Mouse (Mus musculus) midbrain, postnatal 0 days (tissue): ENCODE data around the gene Lbx1. TPM values are rescaled to one million over a fixed set of nuclear protein-coding genes. Genes with fewer than 3 reads are reported as not detected.
A peak's percentile ranks its signal among the peaks of the same experiment; 100 is the strongest.

ENCODE experiments used
- ATAC-seq: fragments of 200-750 bp; cut with Nextera tagmentation; 2 replicates; pipeline ENCODE4 v1.8.0; 2017; ENCODE audit warnings: moderate number of reproducible peaks, mild to moderate bottlenecking, moderate TSS enrichment, moderate library complexity; ENCODE audit not compliant: low FRiP score
- DNase-seq: peaks from one replicate; pipeline ENCODE4 v3.0.0-alpha.2; 2015; ENCODE audit warnings: low spot score
- H3K27ac ChIP-seq: fragments of 300-500 bp; sonication (generic); 2 replicates; pipeline ENCODE4 v1.5.1; 2014; ENCODE audit warnings: low read depth, mild to moderate bottlenecking, low read length, mixed read lengths
- H3K27me3 ChIP-seq: fragments of 300-500 bp; sonication (generic); 2 replicates; pipeline ENCODE4 v1.6.1; 2014; ENCODE audit warnings: low read length, control low read depth, mixed read lengths; ENCODE audit not compliant: insufficient read depth
- H3K36me3 ChIP-seq: fragments of 300-500 bp; sonication (generic); 2 replicates; pipeline ENCODE4 v1.6.1; 2014; ENCODE audit warnings: low read length, control low read depth, mixed read lengths; ENCODE audit not compliant: insufficient read depth
- H3K4me1 ChIP-seq: fragments of 300-500 bp; sonication (generic); 2 replicates; pipeline ENCODE4 v1.6.1; 2014; ENCODE audit warnings: mild to moderate bottlenecking, control low read depth, antibody characterized with exemption, low read length, mixed read lengths; ENCODE audit not compliant: insufficient read depth
- H3K4me2 ChIP-seq: fragments of 300-500 bp; sonication (generic); 2 replicates; pipeline ENCODE4 v1.6.1; 2014; ENCODE audit warnings: low read depth, mild to moderate bottlenecking, low read length, mixed read lengths; ENCODE audit not compliant: poor library complexity, severe bottlenecking
- H3K4me3 ChIP-seq: fragments of 300-500 bp; sonication (generic); 2 replicates; pipeline ENCODE4 v1.5.1; 2014; ENCODE audit warnings: low read depth, mild to moderate bottlenecking, low read length, moderate library complexity
- H3K9ac ChIP-seq: fragments of 300-500 bp; sonication (generic); replicated peaks from 2 replicates; pipeline ENCODE4 v1.6.1; 2014; ENCODE audit warnings: mild to moderate bottlenecking, low read length, moderate library complexity, mixed read lengths; ENCODE audit not compliant: poor library complexity, severe bottlenecking
- H3K9me3 ChIP-seq: fragments of 300-500 bp; sonication (generic); 2 replicates; pipeline ENCODE4 v1.6.1; 2016; ENCODE audit warnings: low read length, control low read depth
- CTCF ChIP-seq: IDR thresholded peaks from 2 replicates; pipeline ENCODE4 v1.5.1; 2016; ENCODE audit warnings: antibody characterized with exemption, mild to moderate bottlenecking
- WGBS: fragments of 180-500 bp; shearing (Covaris S2); extraction: QIAGEN DNeasy Blood & Tissue Kit; methylation state at CpG from one replicate; pipeline ENCODE4 v1.1.7; 2014; 5-methylcytosine and 5-hydroxymethylcytosine counted together
- polyA plus RNA-seq: library from polyadenylated mRNA; unstranded; fragments of >200 nt; fragmentation: Nextera tagmentation; extraction: Ambion mirVana; gene quantifications from 2 replicates; pipeline ENCODE4 v1.2.1, GENCODE M21; 2015
- total RNA-seq: library from RNA; depleted of rRNA; stranded (reverse); fragments of >200 nt; gene quantifications from 2 replicates; pipeline ENCODE4 v1.2.3, GENCODE M21; 2014; rRNA removed

Lbx1 gene
- total RNA-seq (1.3 and 2.1 TPM in 2 replicates), polyA plus RNA-seq (0.10 TPM in 1 of 2 replicates, not detected in the other)

- Histone ChIP-seq H3K9me3 (no peaks in the 10 kb centered on the region), H3K27ac (no peak within 1 kb of the TSS), H3K4me3 (0 out of 2 replicates have a peak within 1 kb of the TSS, but pooled peaks have one; percentile 6), H3K9ac (no peak within 1 kb of the TSS), H3K36me3 (no peaks in the 10 kb centered on the region), H3K4me1 (no peaks in the 10 kb centered on the region), H3K27me3 (peaks cover 59% of the 10 kb centered on the region), H3K4me2 (peak within 1 kb of the TSS; percentile 26)
- no peak for ATAC-seq
- 2% methylated on average over 29 of the region's 30 CpGs for WGBS
- no peak for TF ChIP-seq CTCF
- no peak for DNase-seq
These were observed at the start of gene Lbx1 for GRCm38 (mm10) chr19:45235766-45236362. Gene Lbx1, minus strand, starts transcription at chr19:45235812.

DNA sequence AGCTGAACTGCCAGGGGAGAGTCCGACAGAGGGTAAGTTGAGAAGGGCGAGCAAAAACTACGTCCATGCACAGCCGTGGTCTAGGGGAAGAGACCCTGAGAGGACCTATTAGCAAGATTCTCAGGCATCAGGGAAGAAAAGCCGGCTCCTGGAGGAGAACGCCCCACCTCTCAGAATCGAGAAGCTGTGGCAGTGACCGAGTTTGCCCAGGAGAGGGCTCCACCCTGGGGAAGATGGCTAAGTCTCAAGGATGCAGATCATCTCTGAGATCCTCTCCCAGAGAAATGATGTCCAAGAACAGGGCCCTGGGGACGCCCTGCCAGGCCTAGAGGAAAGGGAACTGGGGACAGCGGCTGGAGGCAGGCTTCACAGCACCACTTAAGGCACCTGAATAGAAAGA is 47.7 kb upstream of the Lbx1 start:
- WGBS: 10% methylated on average over 10 of the region's 10 CpGs

DNA sequence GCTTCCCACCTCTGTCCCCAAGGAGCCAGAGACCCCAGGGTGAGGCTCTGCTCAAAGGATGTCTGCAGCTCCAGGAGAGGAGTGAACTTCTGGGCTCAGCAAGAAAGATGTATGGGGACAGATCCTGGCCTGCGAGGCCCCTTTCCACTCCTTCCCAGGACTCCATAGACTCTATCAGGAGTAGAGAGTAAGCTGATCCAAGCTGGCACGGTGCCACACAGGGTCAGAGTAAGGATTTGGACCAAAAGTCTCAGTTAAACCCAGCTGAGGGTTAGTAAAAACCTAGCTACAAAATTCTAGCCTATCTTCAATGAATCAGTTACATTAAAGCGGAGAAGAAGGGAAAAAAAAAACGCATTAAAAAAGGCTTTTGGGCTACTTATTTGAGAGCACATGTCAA is 40.6 kb upstream of the Lbx1 start:
- DNase-seq: no peak
- Histone ChIP-seq H3K4me3 (no peak overlapping the region), H3K9me3 (no peaks in the 10 kb centered on the region), H3K27ac (no peak overlapping the region), H3K4me2 (no peak overlapping the region), H3K36me3 (no peaks in the 10 kb centered on the region), H3K9ac (no peak overlapping the region), H3K27me3 (no peaks in the 10 kb centered on the region), H3K4me1 (no peaks in the 10 kb centered on the region)
- TF ChIP-seq CTCF: no peak
- ATAC-seq: no peak
- WGBS: 75% methylated on average over 4 of the region's 4 CpGs

More for the DNA sequence above, 47.7 kb upstream of the Lbx1 start:
- H3K27me3 ChIP-seq: no peaks in the 10 kb centered on the region
- ATAC-seq (no peak), DNase-seq (peak; percentile 64)
- H3K36me3 ChIP-seq: no peaks in the 10 kb centered on the region
- no peaks in the 10 kb centered on the region for H3K4me1 ChIP-seq
- no peak overlapping the region for H3K4me2 ChIP-seq
- H3K9ac ChIP-seq: no peak overlapping the region
- H3K4me3 ChIP-seq: no peak overlapping the region
- H3K9me3 ChIP-seq: no peaks in the 10 kb centered on the region
- peak; percentile 78 for TF ChIP-seq CTCF
- no peak overlapping the region for H3K27ac ChIP-seq

GRCm38 (mm10) chr19:45271986-45272385 is 36.4 kb upstream of the Lbx1 start:
- no peak overlapping the region for H3K4me2 ChIP-seq
- H3K27me3 ChIP-seq: no peaks in the 10 kb centered on the region
- H3K36me3 ChIP-seq: no peaks in the 10 kb centered on the region
- no peak overlapping the region for H3K4me3 ChIP-seq
- DNase-seq: no peak
- H3K9ac ChIP-seq: 0 out of 2 replicates have a peak overlapping the region, but pooled peaks have one; percentile 13
- H3K9me3 ChIP-seq: no peaks in the 10 kb centered on the region
- no peak for TF ChIP-seq CTCF
- ATAC-seq: no peak
- no peaks in the 10 kb centered on the region for H3K4me1 ChIP-seq
- H3K27ac ChIP-seq: no peak overlapping the region
- 44% methylated on average over 10 of the region's 10 CpGs for WGBS

DNA sequence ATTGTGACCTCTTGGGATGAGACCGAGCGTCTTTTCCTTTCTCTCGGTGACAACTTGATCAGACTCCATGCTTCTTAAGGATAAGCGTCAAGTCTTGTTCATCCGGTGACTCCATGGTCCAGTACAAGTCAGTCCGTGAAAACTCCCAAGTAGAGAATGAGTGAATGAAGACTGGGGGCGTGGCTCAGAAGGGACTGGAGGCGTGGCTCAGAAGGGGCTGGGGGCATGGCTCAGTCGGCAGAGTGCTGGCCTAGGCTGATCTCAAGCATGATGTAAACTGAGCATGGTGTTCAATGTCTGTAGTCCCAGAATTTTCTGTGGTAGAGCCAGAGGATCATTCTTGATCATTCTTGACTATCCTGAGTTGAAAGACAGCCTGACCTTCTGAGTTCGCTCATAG is 27.4 kb upstream of the Lbx1 start:
- Histone ChIP-seq H3K4me3 (no peak overlapping the region), H3K27me3 (peaks cover 1% of the 10 kb centered on the region; the same call in 1 of the 2 replicates), H3K9ac (no peak overlapping the region), H3K9me3 (no peaks in the 10 kb centered on the region), H3K4me1 (no peaks in the 10 kb centered on the region), H3K4me2 (no peak overlapping the region), H3K36me3 (no peaks in the 10 kb centered on the region), H3K27ac (no peak overlapping the region)
- no peak for TF ChIP-seq CTCF
- no peak for ATAC-seq
- no peak for DNase-seq
- 57% methylated on average over 10 of the region's 10 CpGs for WGBS

DNA sequence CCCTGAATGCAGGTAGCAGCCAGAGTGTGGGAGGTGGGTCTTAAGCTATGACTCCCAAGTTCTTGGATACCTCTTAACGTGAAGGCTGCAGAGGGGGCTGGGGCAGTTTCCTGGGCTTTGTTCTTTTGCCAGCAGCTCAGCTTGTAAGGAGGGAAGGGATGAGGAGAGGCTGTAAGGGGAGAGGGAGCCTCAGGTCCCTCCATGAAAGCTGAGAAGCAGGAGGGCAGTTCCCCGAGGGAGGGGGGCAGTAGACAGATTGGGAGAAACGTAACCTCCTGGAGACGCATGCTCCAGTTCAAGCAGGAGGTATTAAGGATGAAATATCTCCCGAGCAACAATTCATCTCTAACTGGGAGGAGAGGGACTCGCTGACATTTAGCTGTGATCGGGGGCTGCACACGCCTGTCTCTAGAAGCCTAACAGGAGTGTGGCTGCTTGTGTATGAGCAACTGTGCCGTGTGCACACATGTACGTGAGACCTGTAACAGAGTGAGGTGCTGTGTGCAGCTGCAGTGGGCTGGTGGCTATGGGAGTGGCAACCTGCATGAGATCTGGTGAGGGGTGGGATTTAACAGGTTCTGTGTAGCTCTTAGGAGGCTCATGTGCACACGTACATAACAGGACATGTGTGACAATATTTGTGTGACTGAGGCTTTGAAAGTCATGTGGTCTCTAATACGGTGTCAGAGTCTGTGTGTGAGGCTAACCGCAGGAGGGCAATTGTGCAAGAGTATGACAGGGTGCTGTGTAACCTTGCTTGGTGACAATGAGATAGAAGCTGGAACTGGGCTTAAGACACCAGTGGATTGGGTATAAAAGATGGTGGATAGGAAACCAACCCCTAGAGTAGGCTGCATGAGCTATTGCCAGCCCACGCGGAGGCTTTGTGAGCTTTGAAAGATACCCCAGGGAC is 22.1 kb upstream of the Lbx1 start:
- no peak overlapping the region for H3K9ac ChIP-seq
- H3K9me3 ChIP-seq: no peaks in the 10 kb centered on the region
- H3K4me2 ChIP-seq: no peak overlapping the region
- no peak overlapping the region for H3K27ac ChIP-seq
- no peaks in the 10 kb centered on the region for H3K4me1 ChIP-seq
- H3K4me3 ChIP-seq: no peak overlapping the region
- DNase-seq: no peak
- peaks cover 6% of the 10 kb centered on the region; the same call in 1 of the 2 replicates for H3K27me3 ChIP-seq
- TF ChIP-seq CTCF: no peak
- 52% methylated on average over 15 of the region's 15 CpGs for WGBS
- ATAC-seq: no peak
- no peaks in the 10 kb centered on the region for H3K36me3 ChIP-seq
